Mouse (Mus musculus): ENCODE data around the gene Ackr2. TPM values are rescaled to one million over a fixed set of nuclear protein-coding genes. Genes with fewer than 3 reads are reported as not detected.

The Ackr2 gene
- polyA plus RNA-seq (2012; rRNA removed) = 0.05 and 0.16 TPM in 2 replicates

DNA sequence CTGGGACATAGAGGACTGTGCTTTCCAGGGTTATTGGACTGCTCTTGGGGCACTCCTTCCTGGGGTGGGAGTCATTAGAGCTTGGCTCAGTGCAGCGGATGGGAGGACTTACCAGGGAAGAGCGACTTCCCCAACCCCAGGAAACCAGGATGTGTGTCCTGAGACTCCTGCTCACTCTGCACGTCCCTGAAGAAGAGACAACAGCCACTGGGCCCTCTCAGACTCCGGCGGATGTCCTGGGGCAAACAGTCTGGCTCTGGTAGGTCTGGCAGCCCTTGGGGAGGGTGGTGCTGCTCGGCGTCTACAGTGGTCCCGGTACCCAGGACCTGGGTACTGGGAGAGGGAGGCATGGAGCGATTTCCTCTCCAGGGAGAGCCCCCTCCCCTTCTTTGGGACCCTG lies at the start of gene Ackr2:
Gene Ackr2 (plus strand): TSS at position 111 of the 400 bp plus-strand sequence.
- WGBS = 71% methylated on average over 9 of the region's 9 CpGs
- Histone ChIP-seq H3K4me3 (replicated peaks; ENCODE audit: insufficient read depth, low read depth, low read length) (no peak within 1 kb of the TSS), H3K27me3 (ENCODE audit: control insufficient read depth, insufficient read depth, low read length) (no peaks in the 10 kb centered on the region), H3K4me1 (ENCODE audit: control insufficient read depth, insufficient read depth, low read length) (no peaks in the 10 kb centered on the region), H3K27ac (ENCODE audit: insufficient read depth, low read length) (no peak within 1 kb of the TSS)
- DNase-seq = no peak
- TF ChIP-seq POLR2A (IDR thresholded peaks at IDR 0.05; ENCODE audit: borderline replicate concordance, insufficient read depth, low read length) (no peak), CTCF (IDR thresholded peaks at IDR 0.05; ENCODE audit: borderline replicate concordance, insufficient read depth, low read depth, low read length) (no peak)

GRCm38 (mm10) chr9:121854246-121854645 lies 43.9 kb upstream of the Ackr2 start:
- 98% methylated on average over 3 of the region's 3 CpGs for WGBS
- DNase-seq = no peak
- Histone ChIP-seq H3K27ac (ENCODE audit: insufficient read depth, low read length) (no peak overlapping the region), H3K27me3 (ENCODE audit: control insufficient read depth, insufficient read depth, low read length) (no peaks in the 10 kb centered on the region), H3K4me1 (ENCODE audit: control insufficient read depth, insufficient read depth, low read length) (no peaks in the 10 kb centered on the region), H3K4me3 (replicated peaks; ENCODE audit: insufficient read depth, low read depth, low read length) (no peak overlapping the region)
- TF ChIP-seq POLR2A (IDR thresholded peaks at IDR 0.05; ENCODE audit: borderline replicate concordance, insufficient read depth, low read length) (no peak), CTCF (IDR thresholded peaks at IDR 0.05; ENCODE audit: borderline replicate concordance, insufficient read depth, low read depth, low read length) (no peak)

GRCm38 (mm10) chr9:121856649-121857416 lies 41.3 kb upstream of the Ackr2 start:
- Histone ChIP-seq H3K4me1 (ENCODE audit: control insufficient read depth, insufficient read depth, low read length) (no peaks in the 10 kb centered on the region), H3K27me3 (ENCODE audit: control insufficient read depth, insufficient read depth, low read length) (no peaks in the 10 kb centered on the region), H3K27ac (ENCODE audit: insufficient read depth, low read length) (peak overlapping the region; percentile 72), H3K4me3 (replicated peaks; ENCODE audit: insufficient read depth, low read depth, low read length) (peak overlapping the region; percentile 97)
- no peak for DNase-seq
- no peak for TF ChIP-seq POLR2A (IDR thresholded peaks at IDR 0.05; ENCODE audit: borderline replicate concordance, insufficient read depth, low read length)
- TF ChIP-seq CTCF (IDR thresholded peaks at IDR 0.05; ENCODE audit: borderline replicate concordance, insufficient read depth, low read depth, low read length) = no peak
- WGBS = under 1% methylated on average over 39 of the region's 39 CpGs

DNA sequence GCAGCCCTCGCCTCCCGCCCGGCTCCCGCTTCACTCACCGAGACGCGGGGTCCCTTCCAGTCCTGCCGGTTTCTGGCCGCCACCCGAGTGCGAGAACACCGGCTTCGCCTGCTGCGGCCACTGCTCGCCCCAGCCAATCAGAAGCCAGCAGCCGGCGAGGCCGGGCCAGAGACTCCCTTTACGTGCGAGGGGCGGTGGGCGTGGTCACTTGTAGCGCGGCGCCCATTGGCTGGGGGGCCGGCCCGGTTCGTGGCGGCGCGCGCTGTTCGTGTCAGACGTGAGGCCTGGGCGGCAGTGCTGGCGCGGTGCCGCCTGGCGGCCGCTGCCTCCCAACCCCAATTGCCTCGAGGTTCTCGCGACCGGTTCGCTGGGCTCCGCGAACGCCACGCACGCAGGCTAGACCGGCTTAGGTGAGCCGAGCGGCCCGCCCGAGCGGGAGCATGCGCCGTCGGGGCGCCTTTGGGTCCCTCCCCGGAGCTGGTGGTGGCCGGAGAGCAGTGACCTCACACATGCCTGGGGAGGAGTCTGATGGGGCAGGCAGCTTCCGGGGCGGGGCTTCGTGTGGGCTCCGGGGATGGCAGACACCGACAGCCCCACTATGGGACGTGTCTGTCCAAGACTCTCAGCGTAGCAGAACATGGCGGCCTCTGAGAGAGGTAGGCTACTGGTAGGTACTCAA lies 40.5 kb upstream of the Ackr2 start:
- under 1% methylated on average over 70 of the region's 70 CpGs for WGBS
- no peaks in the 10 kb centered on the region for H3K4me1 ChIP-seq (ENCODE audit: control insufficient read depth, insufficient read depth, low read length)
- peak; percentile 97 for DNase-seq

GRCm38 (mm10) chr9:121858153-121858488 lies 40.0 kb upstream of the Ackr2 start, which contains the start of gene Higd1a:
TSS of gene Higd1a (minus strand) at chr9:121858362.
- H3K27ac ChIP-seq (ENCODE audit: insufficient read depth, low read length) = peak within 1 kb of the TSS; percentile 90
- DNase-seq = no peak
- no peaks in the 10 kb centered on the region for H3K27me3 ChIP-seq (ENCODE audit: control insufficient read depth, insufficient read depth, low read length)
- H3K4me1 ChIP-seq (ENCODE audit: control insufficient read depth, insufficient read depth, low read length) = no peaks in the 10 kb centered on the region
- peak within 1 kb of the TSS; percentile 97 for H3K4me3 ChIP-seq (replicated peaks; ENCODE audit: insufficient read depth, low read depth, low read length)
- no peak for TF ChIP-seq CTCF (IDR thresholded peaks at IDR 0.05; ENCODE audit: borderline replicate concordance, insufficient read depth, low read depth, low read length)
- no peak for TF ChIP-seq POLR2A (IDR thresholded peaks at IDR 0.05; ENCODE audit: borderline replicate concordance, insufficient read depth, low read length)
- WGBS = 5% methylated on average over 6 of the region's 6 CpGs

More for the DNA sequence above, 40.5 kb upstream of the Ackr2 start:
- Histone ChIP-seq H3K4me3 (replicated peaks; ENCODE audit: insufficient read depth, low read depth, low read length) (peak overlapping the region; percentile 97), H3K27ac (ENCODE audit: insufficient read depth, low read length) (peak overlapping the region; percentile 90; the same call in 1 of the 2 replicates), H3K27me3 (ENCODE audit: control insufficient read depth, insufficient read depth, low read length) (no peaks in the 10 kb centered on the region)
- TF ChIP-seq CTCF (IDR thresholded peaks at IDR 0.05; ENCODE audit: borderline replicate concordance, insufficient read depth, low read depth, low read length) (no peak), POLR2A (IDR thresholded peaks at IDR 0.05; ENCODE audit: borderline replicate concordance, insufficient read depth, low read length) (peak; percentile 46; the same call in 1 of the 2 replicates)

DNA sequence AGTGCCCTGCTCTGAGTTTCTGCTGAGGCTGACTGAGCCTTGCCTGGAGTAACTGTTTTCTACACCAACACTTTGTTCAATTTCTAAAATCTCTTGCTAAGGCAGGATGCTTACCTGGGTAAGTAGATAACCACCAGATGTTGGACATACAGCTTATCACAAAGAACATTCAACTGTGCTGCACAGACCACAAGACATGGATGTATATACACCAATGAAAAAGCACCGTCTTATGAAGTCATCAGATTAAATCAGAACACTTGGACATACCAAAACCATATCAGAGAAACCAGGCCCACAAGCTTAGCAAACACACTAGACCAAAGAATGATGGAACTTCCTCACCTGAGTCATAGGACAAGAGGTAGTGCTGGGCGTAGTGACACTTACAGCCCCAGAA lies 38.8 kb upstream of the Ackr2 start:
- H3K4me1 ChIP-seq (ENCODE audit: control insufficient read depth, insufficient read depth, low read length) = no peaks in the 10 kb centered on the region
- DNase-seq = no peak
- 99% methylated on average over 2 of the region's 2 CpGs for WGBS
- H3K4me3 ChIP-seq (replicated peaks; ENCODE audit: insufficient read depth, low read depth, low read length) = no peak overlapping the region
- TF ChIP-seq POLR2A (IDR thresholded peaks at IDR 0.05; ENCODE audit: borderline replicate concordance, insufficient read depth, low read length) = no peak
- TF ChIP-seq CTCF (IDR thresholded peaks at IDR 0.05; ENCODE audit: borderline replicate concordance, insufficient read depth, low read depth, low read length) = no peak
- H3K27me3 ChIP-seq (ENCODE audit: control insufficient read depth, insufficient read depth, low read length) = no peaks in the 10 kb centered on the region
- H3K27ac ChIP-seq (ENCODE audit: insufficient read depth, low read length) = no peak overlapping the region

DNA sequence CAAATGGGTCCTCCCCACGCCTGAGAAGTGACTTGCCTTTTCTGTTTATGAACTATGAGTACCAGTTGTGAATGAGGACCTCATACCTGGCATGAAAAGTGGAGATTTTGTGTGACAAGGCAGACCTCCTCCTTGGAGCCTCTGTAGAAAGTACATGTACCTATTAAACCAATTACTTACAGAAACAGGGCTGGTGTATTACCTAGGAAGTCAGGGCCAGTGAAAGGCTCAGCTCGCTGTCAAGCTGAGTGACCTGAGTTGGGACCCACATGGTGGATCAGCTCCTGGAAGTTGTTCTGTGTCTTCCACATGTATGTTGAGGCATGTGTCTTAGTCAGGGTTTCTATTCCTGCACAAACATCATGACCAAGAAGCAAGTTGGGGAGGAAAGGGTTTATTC lies 37.2 kb upstream of the Ackr2 start:
- Histone ChIP-seq H3K27ac (ENCODE audit: insufficient read depth, low read length) (no peak overlapping the region), H3K4me3 (replicated peaks; ENCODE audit: insufficient read depth, low read depth, low read length) (no peak overlapping the region), H3K27me3 (ENCODE audit: control insufficient read depth, insufficient read depth, low read length) (no peaks in the 10 kb centered on the region), H3K4me1 (ENCODE audit: control insufficient read depth, insufficient read depth, low read length) (peaks cover 4% of the 10 kb centered on the region; the same call in 1 of the 2 replicates)
- no peak for TF ChIP-seq CTCF (IDR thresholded peaks at IDR 0.05; ENCODE audit: borderline replicate concordance, insufficient read depth, low read depth, low read length)
- TF ChIP-seq POLR2A (IDR thresholded peaks at IDR 0.05; ENCODE audit: borderline replicate concordance, insufficient read depth, low read length) = no peak
- no peak for DNase-seq
- WGBS = 89% methylated on average over 2 of the region's 2 CpGs
